Mouse (Mus musculus): ENCODE measurements around the gene Gpr39.

DNA sequence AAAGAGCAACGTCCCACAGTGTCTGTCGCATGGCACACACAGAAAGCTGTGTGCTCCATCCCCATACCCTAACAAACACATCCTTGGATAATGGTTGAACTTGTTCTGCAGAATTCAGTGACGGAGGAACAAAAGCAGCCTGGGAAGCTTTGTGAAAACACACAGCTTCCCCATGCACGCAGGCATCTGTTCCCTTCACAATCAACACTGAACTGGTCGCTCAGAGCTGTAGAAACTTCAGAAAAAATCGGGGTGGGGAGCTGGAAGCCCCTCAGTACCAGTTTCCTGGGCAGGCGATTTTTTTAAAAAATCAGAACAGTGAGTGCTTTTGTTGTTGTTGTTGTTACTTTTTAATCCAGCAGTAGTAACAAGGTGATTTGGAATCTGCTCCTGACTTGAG is 193.3 kb downstream of the Gpr39 start:
- TF ChIP-seq POLR2A (IDR thresholded peaks at IDR 0.05; ENCODE audit: borderline replicate concordance, control insufficient read depth, low read depth, low read length): no peak
- TF ChIP-seq CTCF (IDR thresholded peaks at IDR 0.05; ENCODE audit: control insufficient read depth, insufficient read depth, low read length): no peak

Data from bone marrow, adult 2 months (tissue).